Mouse (Mus musculus) ES-E14 (cell line): Measurements from ENCODE around the gene Prkcb. TPM values are rescaled to one million over a fixed set of nuclear protein-coding genes. Genes with fewer than 3 reads are reported as not detected.

ENCODE experiments used
- DNase-seq: peaks from one replicate; pipeline ENCODE4 v3.0.0-alpha.2; 2013; ENCODE audit warnings: low read depth, low spot score
- H3K27ac ChIP-seq: 2 replicates; pipeline ENCODE4 v1.5.1; 2012; ENCODE audit warnings: low read depth, mild to moderate bottlenecking, low read length, moderate library complexity, mixed read lengths; ENCODE audit not compliant: poor library complexity, insufficient read depth, severe bottlenecking
- H3K36me3 ChIP-seq: 2 replicates; pipeline ENCODE4 v1.6.1; 2012; ENCODE audit warnings: mild to moderate bottlenecking, low read length, moderate library complexity, mixed read lengths; ENCODE audit not compliant: control insufficient read depth, poor library complexity, insufficient read depth, severe bottlenecking
- H3K4me1 ChIP-seq, 2 experiments: fragments of 150-350 bp in 1 of 2; sonication (generic) in 1 of 2; 2 replicates each; pipeline ENCODE4 v1.6.1; 2012; ENCODE audit warnings: low read length in 2 of 2, mild to moderate bottlenecking in 1 of 2, mixed read lengths in 1 of 2; ENCODE audit not compliant: control insufficient read depth in 2 of 2, insufficient read depth in 2 of 2, poor library complexity in 1 of 2
- H3K4me3 ChIP-seq, 2 experiments: fragments of 150-350 bp in 1 of 2; sonication (generic) in 1 of 2; 2 replicates each; pipeline ENCODE4 v1.5.1; 2012; ENCODE audit warnings: low read length in 2 of 2, low read depth in 1 of 2, mild to moderate bottlenecking in 1 of 2, mixed read lengths in 1 of 2; ENCODE audit not compliant: insufficient read depth in 1 of 2, poor library complexity in 1 of 2, severe bottlenecking in 1 of 2
- H3K9ac ChIP-seq: 2 replicates; pipeline ENCODE4 v1.6.1; 2012; ENCODE audit warnings: low read depth, mild to moderate bottlenecking, low read length, mixed read lengths; ENCODE audit not compliant: poor library complexity, insufficient read depth, severe bottlenecking
- H3K9me3 ChIP-seq: fragments of 150-350 bp; sonication (generic); 2 replicates; pipeline ENCODE4 v1.6.1; 2012; ENCODE audit warnings: low read depth, mild to moderate bottlenecking, low read length; ENCODE audit not compliant: control insufficient read depth, insufficient read depth
- CHD2 ChIP-seq: IDR thresholded peaks from 2 replicates; pipeline ENCODE4 v1.6.1; 2014; ENCODE audit warnings: mild to moderate bottlenecking, low read depth, low read length, inconsistent platforms
- HCFC1 ChIP-seq: IDR thresholded peaks from 2 replicates; pipeline ENCODE4 v1.6.1; 2012; ENCODE audit warnings: low read length, inconsistent platforms, borderline replicate concordance; ENCODE audit not compliant: insufficient read depth
- MAFK ChIP-seq: IDR thresholded peaks from 2 replicates; pipeline ENCODE4 v1.6.1; 2014; ENCODE audit warnings: mild to moderate bottlenecking, low read depth, low read length, inconsistent platforms; ENCODE audit not compliant: insufficient read depth
- ZC3H11A ChIP-seq: IDR thresholded peaks from 2 replicates; pipeline ENCODE4 v1.6.1; 2012; ENCODE audit warnings: low read depth, mild to moderate bottlenecking, inconsistent platforms, low read length, borderline replicate concordance
- ZNF384 ChIP-seq: IDR thresholded peaks from 2 replicates; pipeline ENCODE4 v1.6.1; 2012; ENCODE audit warnings: low read depth, low read length, inconsistent platforms
- in situ Hi-C, 2 experiments: fragments of 600-800 bp; cut with MboI; formaldehyde crosslinking; loops; one replicate each; pipeline ENCODE4 v1.15.1; 2025; ENCODE audit warnings: low sequenced_read_pairs in 2 of 2, inconsistent platforms in 1 of 2; ENCODE audit not compliant: unreplicated experiment in 2 of 2
- total RNA-seq: library from RNA; depleted of rRNA; stranded (reverse); fragments of 300-350 nt; gene quantifications from 2 replicates; pipeline ENCODE4 v1.2.3, GENCODE M21; 2012

The Prkcb gene
- total RNA-seq, 1 experiment, result 6.1 TPM

DNA sequence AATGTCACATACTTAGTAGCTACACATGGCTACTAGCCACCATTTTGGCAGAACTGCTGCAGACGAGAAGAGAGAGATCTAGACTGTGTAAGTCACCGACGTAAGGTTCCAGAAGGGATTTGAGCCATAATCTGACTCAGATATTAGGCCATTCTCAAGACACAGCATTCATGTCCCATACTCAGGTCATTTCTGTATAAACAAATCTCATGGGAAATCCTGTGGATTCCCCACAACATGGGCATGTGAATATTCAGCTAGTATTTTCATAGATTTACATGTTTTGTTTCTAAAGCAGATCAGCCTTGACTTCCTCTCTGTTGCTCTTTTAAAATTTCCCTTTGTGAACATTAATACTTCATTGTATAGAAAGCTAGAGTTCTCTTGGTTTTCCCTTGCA is 39.4 kb downstream of the Prkcb start:
- DNase-seq, result no peak
- Histone ChIP-seq H3K9ac (no peak overlapping the region), H3K9me3 (no peaks in the 10 kb centered on the region), H3K4me3 (no peak overlapping the region), H3K4me1 (no peaks in the 10 kb centered on the region), H3K36me3 (no peaks in the 10 kb centered on the region), H3K27ac (no peak overlapping the region)
- TF ChIP-seq MAFK, result no peak
- in situ Hi-C loops, result no loop called here

DNA sequence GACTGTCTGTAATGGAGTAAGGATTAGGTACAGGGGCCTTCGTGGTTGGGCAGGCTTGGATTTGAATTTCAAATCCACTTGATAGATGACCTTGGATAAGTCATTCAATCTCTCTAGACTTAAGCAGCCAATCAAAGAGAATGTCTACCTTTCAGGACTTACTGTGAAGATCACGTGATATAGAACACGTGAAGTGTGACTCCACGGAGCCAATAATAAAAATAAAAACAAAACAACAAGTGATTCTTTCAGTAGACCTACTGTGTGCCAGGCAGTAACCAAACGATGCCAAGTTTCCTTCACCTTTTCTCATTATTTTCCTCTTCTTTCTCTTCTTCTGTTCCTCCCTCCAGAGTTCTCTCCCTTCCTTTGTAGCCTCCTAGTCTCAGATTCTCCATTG is 39.9 kb downstream of the Prkcb start:
- Histone ChIP-seq H3K9ac (no peak overlapping the region), H3K4me1 (no peaks in the 10 kb centered on the region), H3K36me3 (no peaks in the 10 kb centered on the region), H3K27ac (no peak overlapping the region), H3K9me3 (no peaks in the 10 kb centered on the region), H3K4me3 (no peak overlapping the region)
- in situ Hi-C loops, result no loop called here
- no peak for DNase-seq
- TF ChIP-seq ZNF384 (no peak), MAFK (no peak), ZC3H11A (no peak), CHD2 (no peak), HCFC1 (no peak)

DNA sequence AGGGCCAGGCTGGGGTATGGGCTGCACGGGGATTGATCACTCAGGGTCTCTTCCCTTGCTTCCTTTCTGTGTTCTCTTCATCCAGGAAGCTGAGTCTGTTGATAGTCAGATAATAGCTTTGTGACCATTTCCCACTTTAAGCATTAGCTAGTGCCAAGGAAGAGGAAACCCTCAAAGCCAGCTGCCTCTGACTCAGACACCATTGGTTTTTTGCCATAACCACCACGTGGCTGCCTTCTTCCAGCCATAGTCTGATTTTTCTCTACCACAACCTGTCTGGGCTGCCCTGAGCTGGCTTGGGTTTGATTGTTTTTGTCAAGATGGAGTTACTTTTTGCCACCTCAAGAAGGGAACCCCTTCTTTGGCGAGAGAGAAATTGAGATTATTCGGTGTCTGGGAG is 41.0 kb downstream of the Prkcb start:
- Histone ChIP-seq H3K4me1 (no peaks in the 10 kb centered on the region), H3K9ac (no peak overlapping the region), H3K4me3 (no peak overlapping the region), H3K9me3 (no peaks in the 10 kb centered on the region), H3K36me3 (no peaks in the 10 kb centered on the region), H3K27ac (no peak overlapping the region)
- DNase-seq, result no peak
- in situ Hi-C loops, result no loop called here
- TF ChIP-seq HCFC1, result no peak
- no peak for TF ChIP-seq ZC3H11A
- TF ChIP-seq ZNF384, result no peak
- no peak for TF ChIP-seq CHD2
- no peak for TF ChIP-seq MAFK

DNA sequence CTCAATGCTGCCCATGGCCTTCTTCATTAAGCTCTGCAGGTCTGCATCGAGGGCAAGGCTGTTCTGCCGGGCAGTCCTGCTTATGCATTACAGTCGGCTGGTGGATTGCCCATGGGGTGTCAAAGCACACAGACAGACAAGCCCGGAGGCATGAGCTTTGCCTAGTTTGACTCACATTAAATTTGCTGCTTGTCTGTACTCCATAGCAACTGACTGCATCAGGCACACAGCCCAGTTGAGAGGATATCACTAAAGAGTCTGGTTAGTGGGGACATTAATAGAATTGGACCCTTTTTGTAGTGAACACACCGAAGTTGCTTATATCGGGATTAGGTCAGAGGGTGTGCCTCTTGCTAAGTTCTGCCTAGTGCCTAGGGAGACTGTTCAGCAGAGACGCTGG is 45.1 kb downstream of the Prkcb start:
- Histone ChIP-seq H3K27ac (no peak overlapping the region), H3K36me3 (no peaks in the 10 kb centered on the region), H3K9me3 (no peaks in the 10 kb centered on the region), H3K4me3 (no peak overlapping the region), H3K9ac (no peak overlapping the region), H3K4me1 (no peaks in the 10 kb centered on the region)
- in situ Hi-C loops, result no loop called here
- no peak for TF ChIP-seq MAFK
- no peak for TF ChIP-seq HCFC1
- TF ChIP-seq ZC3H11A, result no peak
- no peak for DNase-seq

DNA sequence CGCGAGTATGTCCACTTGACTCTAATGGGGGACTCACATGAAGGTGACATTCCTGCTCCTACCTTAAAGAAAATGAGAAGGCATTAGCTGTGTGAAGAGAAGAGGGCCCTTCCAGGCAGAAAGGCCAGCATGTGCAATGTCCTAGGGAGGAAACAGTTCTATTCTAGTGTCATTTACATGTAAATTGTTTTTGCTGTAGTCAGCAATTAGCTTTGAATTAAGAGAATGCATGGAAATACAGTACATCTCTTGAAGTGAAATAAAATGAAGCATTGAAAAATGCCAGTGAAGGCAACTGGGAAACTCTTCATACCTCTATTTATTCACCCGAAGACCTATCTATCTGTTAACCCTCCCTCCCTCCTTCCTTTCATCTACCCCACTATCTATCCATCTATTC is 48.8 kb downstream of the Prkcb start:
- Histone ChIP-seq H3K27ac (no peak overlapping the region), H3K9me3 (no peaks in the 10 kb centered on the region), H3K4me1 (no peaks in the 10 kb centered on the region), H3K9ac (no peak overlapping the region), H3K36me3 (no peaks in the 10 kb centered on the region), H3K4me3 (no peak overlapping the region)
- no peak for DNase-seq
- in situ Hi-C loops, result no loop called here
- TF ChIP-seq ZNF384, result no peak
- TF ChIP-seq MAFK, result peak; percentile 76
